Mouse (Mus musculus) ES-Bruce4 (cell line): ENCODE measurements around the gene Eif4e3. TPM values are rescaled to one million over a fixed set of nuclear protein-coding genes. Genes with fewer than 3 reads are reported as not detected.

ENCODE experiments used
- H3K27ac ChIP-seq: 2 replicates; pipeline ENCODE4 v1.5.1; 2012; ENCODE audit warnings: low read length, inconsistent platforms; ENCODE audit not compliant: insufficient read depth
- H3K27me3 ChIP-seq: 2 replicates; pipeline ENCODE4 v1.6.1; 2012; ENCODE audit warnings: mild to moderate bottlenecking, low read length, inconsistent platforms; ENCODE audit not compliant: control insufficient read depth, poor library complexity, insufficient read depth, severe bottlenecking
- H3K36me3 ChIP-seq: 2 replicates; pipeline ENCODE4 v1.6.1; 2012; ENCODE audit warnings: inconsistent platforms, mild to moderate bottlenecking, low read length, moderate library complexity; ENCODE audit not compliant: control insufficient read depth, poor library complexity, insufficient read depth, severe bottlenecking
- H3K4me1 ChIP-seq: one replicate; pipeline ENCODE4 v1.8.1; 2011; ENCODE audit warnings: low read length; ENCODE audit not compliant: control insufficient read depth, insufficient read depth
- H3K4me3 ChIP-seq: 2 replicates; pipeline ENCODE4 v1.5.1; 2011; ENCODE audit warnings: low read depth, mild to moderate bottlenecking, low read length
- H3K9ac ChIP-seq: 2 replicates; pipeline ENCODE4 v1.6.1; 2012; ENCODE audit warnings: low read depth, mild to moderate bottlenecking, inconsistent platforms; ENCODE audit not compliant: poor library complexity, severe bottlenecking
- H3K9me3 ChIP-seq: replicated peaks from 2 replicates; pipeline ENCODE4 v1.6.1; 2012; ENCODE audit warnings: mild to moderate bottlenecking, low read length, inconsistent platforms; ENCODE audit not compliant: control insufficient read depth, poor library complexity, insufficient read depth, severe bottlenecking
- CTCF ChIP-seq: IDR thresholded peaks from one replicate; pipeline ENCODE4 v1.8.1; 2011; ENCODE audit warnings: low read depth, low read length
- EP300 ChIP-seq: IDR thresholded peaks from 2 replicates; pipeline ENCODE4 v1.6.1; 2011; ENCODE audit warnings: low read depth, low read length; ENCODE audit not compliant: insufficient read depth
- POLR2A ChIP-seq: IDR thresholded peaks from one replicate; pipeline ENCODE4 v1.8.1; 2011; ENCODE audit warnings: low read length; ENCODE audit not compliant: insufficient read depth
- polyA plus RNA-seq: library from polyadenylated mRNA; stranded (reverse); fragments of >200 nt; gene quantifications from 2 replicates; pipeline ENCODE4 v1.2.4, GENCODE M21; 2011; ENCODE audit warnings: low read depth; ENCODE audit not compliant: missing spikeins, insufficient read depth, insufficient read length

Gene Eif4e3
- polyA plus RNA-seq, 1 experiment: 8.6 TPM

GRCm38 (mm10) chr6:99692916-99693841 is 26.6 kb upstream of the Eif4e3 start:
- no peaks in the 10 kb centered on the region for H3K4me1 ChIP-seq
- H3K9me3 ChIP-seq: no peaks in the 10 kb centered on the region
- peak overlapping the region; percentile 88 for H3K4me3 ChIP-seq
- TF ChIP-seq CTCF (no peak), POLR2A (no peak), EP300 (no peak)
- H3K27me3 ChIP-seq: peaks cover 5% of the 10 kb centered on the region; the same call in 1 of the 2 replicates
- no peaks in the 10 kb centered on the region for H3K36me3 ChIP-seq
- H3K27ac ChIP-seq: no peak overlapping the region
- peak overlapping the region; percentile 88 for H3K9ac ChIP-seq

DNA sequence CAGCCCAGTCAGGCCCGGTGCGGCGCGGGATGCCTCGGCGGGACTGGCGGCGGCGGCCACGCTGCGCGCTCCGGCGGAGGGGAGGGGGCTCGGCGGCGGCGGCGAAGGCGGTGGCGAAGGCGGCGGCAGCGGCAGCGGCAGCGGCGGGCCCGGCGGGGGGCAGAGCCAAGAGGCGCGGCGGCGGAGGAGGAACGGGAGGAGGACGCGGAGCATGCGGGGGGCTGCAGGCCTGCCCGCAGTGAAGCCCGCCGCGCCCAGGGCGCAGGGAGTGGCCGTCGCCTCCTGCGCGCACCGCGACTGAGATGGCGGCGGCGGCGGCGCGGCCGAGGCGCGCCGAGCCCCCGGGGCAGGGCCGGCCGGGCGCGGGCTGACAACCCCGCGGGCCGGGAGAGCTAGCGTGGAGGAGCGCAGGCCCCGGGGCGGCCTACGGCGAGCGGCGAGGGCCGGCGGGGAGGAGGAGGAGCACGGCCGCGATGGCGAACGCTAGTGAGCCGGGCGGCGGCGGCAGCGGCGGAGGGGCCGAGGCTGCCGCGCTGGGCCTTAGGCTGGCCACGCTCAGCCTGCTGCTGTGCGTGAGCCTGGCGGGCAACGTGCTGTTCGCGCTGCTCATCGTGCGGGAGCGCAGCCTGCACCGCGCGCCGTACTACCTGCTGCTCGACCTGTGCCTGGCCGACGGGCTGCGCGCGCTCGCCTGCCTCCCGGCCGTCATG is 25.8 kb upstream of the Eif4e3 start, which contains the start of gene Gpr27:
TSS of gene Gpr27 (plus strand) at position 474 of the 710 bp plus-strand sequence.
- H3K36me3 ChIP-seq: no peaks in the 10 kb centered on the region
- peak within 1 kb of the TSS; percentile 88 for H3K4me3 ChIP-seq
- H3K4me1 ChIP-seq: no peaks in the 10 kb centered on the region
- no peaks in the 10 kb centered on the region for H3K9me3 ChIP-seq
- no peak for TF ChIP-seq EP300
- peaks cover 5% of the 10 kb centered on the region; the same call in 1 of the 2 replicates for H3K27me3 ChIP-seq
- peak within 1 kb of the TSS; percentile 88 for H3K9ac ChIP-seq
- H3K27ac ChIP-seq: no peak within 1 kb of the TSS

DNA sequence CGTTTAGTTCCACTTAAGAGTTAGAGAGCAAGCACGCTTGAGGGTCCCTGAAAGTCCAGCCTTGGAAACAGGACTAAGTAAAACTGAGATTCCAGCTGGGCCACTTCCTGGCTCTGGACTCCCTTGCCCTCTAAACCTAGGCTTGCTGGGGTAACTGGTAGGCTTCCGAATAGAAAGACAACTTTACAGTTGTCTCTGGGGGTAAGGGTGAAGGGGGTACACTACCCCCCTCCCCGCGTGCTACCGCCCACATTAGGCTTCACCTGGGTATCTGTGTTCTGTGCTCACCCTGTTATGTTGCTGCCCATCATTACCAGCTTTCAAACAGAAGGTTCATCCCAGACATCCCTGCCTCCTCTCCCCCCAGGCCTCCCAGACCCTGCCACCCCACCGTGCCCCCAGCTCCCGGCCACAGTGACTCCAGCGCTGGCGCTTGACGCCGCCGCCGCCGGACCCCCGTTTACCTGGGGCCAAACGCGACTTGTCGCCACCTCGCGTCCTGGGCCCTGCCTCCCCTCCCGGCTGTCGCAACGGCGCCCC is 25.2 kb upstream of the Eif4e3 start:
- TF ChIP-seq POLR2A (no peak), CTCF (no peak), EP300 (no peak)
- Histone ChIP-seq H3K4me1 (no peaks in the 10 kb centered on the region), H3K27me3 (peaks cover 5% of the 10 kb centered on the region; the same call in 1 of the 2 replicates), H3K36me3 (no peaks in the 10 kb centered on the region), H3K9me3 (no peaks in the 10 kb centered on the region), H3K27ac (no peak overlapping the region), H3K9ac (peak overlapping the region; percentile 88), H3K4me3 (peak overlapping the region; percentile 88)

GRCm38 (mm10) chr6:99688513-99688912 is 21.9 kb upstream of the Eif4e3 start:
- H3K4me1 ChIP-seq: no peaks in the 10 kb centered on the region
- no peaks in the 10 kb centered on the region for H3K36me3 ChIP-seq
- H3K27me3 ChIP-seq: peaks cover 4% of the 10 kb centered on the region; the same call in 1 of the 2 replicates
- no peak overlapping the region for H3K9ac ChIP-seq
- TF ChIP-seq CTCF: no peak
- H3K9me3 ChIP-seq: no peaks in the 10 kb centered on the region
- H3K27ac ChIP-seq: no peak overlapping the region
- no peak overlapping the region for H3K4me3 ChIP-seq

- H3K9me3 ChIP-seq: no peaks in the 10 kb centered on the region
- no peaks in the 10 kb centered on the region for H3K36me3 ChIP-seq
- TF ChIP-seq POLR2A (no peak), CTCF (peak; percentile 42)
These were observed 18.3 kb upstream of the Eif4e3 start for GRCm38 (mm10) chr6:99684899-99685298.

GRCm38 (mm10) chr6:99683974-99684373 is 17.4 kb upstream of the Eif4e3 start:
- Histone ChIP-seq H3K27me3 (no peaks in the 10 kb centered on the region), H3K4me3 (no peak overlapping the region), H3K36me3 (no peaks in the 10 kb centered on the region), H3K9me3 (no peaks in the 10 kb centered on the region), H3K27ac (no peak overlapping the region), H3K9ac (no peak overlapping the region), H3K4me1 (no peaks in the 10 kb centered on the region)
- TF ChIP-seq POLR2A (no peak), CTCF (no peak), EP300 (no peak)

More at GRCm38 (mm10) chr6:99684899-99685298, 18.3 kb upstream of the Eif4e3 start:
- Histone ChIP-seq H3K27ac (no peak overlapping the region), H3K9ac (no peak overlapping the region), H3K27me3 (no peaks in the 10 kb centered on the region), H3K4me1 (no peaks in the 10 kb centered on the region), H3K4me3 (no peak overlapping the region)
